Mouse (Mus musculus): ENCODE measurements around the gene Snrpb2. TPM values are rescaled to one million over a fixed set of nuclear protein-coding genes. Genes with fewer than 3 reads are reported as not detected.

The Snrpb2 gene
- polyA plus RNA-seq, 1 experiment from 2014 or later: 85.0 TPM

GRCm38 (mm10) chr2:143117453-143117852, 54.6 kb downstream of the Snrpb2 start:
- WGBS: 61% methylated on average over 3 of the region's 3 CpGs
- H3K27me3 ChIP-seq (ENCODE audit: insufficient read depth, poor library complexity, severe bottlenecking): no peaks in the 10 kb centered on the region
- H3K27ac ChIP-seq: no peak overlapping the region
- no peak for DNase-seq (ENCODE audit: low spot score)
- H3K4me1 ChIP-seq (replicated peaks): no peaks in the 10 kb centered on the region
- H3K4me3 ChIP-seq: no peak overlapping the region
- no peaks in the 10 kb centered on the region for H3K9me3 ChIP-seq
- no peaks in the 10 kb centered on the region for H3K36me3 ChIP-seq

GRCm38 (mm10) chr2:143118221-143118620, 55.4 kb downstream of the Snrpb2 start:
- H3K4me3 ChIP-seq: no peak overlapping the region
- 82% methylated on average over 7 of the region's 7 CpGs for WGBS
- H3K36me3 ChIP-seq: no peaks in the 10 kb centered on the region
- no peak overlapping the region for H3K27ac ChIP-seq
- no peaks in the 10 kb centered on the region for H3K4me1 ChIP-seq (replicated peaks)
- H3K27me3 ChIP-seq (ENCODE audit: insufficient read depth, poor library complexity, severe bottlenecking): no peaks in the 10 kb centered on the region
- no peak for DNase-seq (ENCODE audit: low spot score)
- no peaks in the 10 kb centered on the region for H3K9me3 ChIP-seq

Other genes starting within 250 kb of the Snrpb2 start
- gene Kif16b, start 161.5 kb upstream of the Snrpb2 start, polyA plus RNA-seq (2016; fragmentation: Nextera tagmentation; extraction: Ambion mirVana): 4.2 and 6.8 TPM in 2 replicates
- gene Otor, start 15.4 kb downstream of the Snrpb2 start, polyA plus RNA-seq (2016; fragmentation: Nextera tagmentation; extraction: Ambion mirVana): 0.46 and 0.88 TPM in 2 replicates

Data from hindbrain, embryonic 10.5 days (tissue).